Mouse (Mus musculus): ENCODE measurements around the gene Prokr2. TPM values are rescaled to one million over a fixed set of nuclear protein-coding genes. Genes with fewer than 3 reads are reported as not detected.
"Not testable (repeated sequence)": the region's sequence is repeated elsewhere in the genome, so short reads cannot be mapped to it uniquely, and the experiment has no call there.

Prokr2 gene
- polyA plus RNA-seq, 1 experiment from 2014 or later: 0.25 TPM

DNA sequence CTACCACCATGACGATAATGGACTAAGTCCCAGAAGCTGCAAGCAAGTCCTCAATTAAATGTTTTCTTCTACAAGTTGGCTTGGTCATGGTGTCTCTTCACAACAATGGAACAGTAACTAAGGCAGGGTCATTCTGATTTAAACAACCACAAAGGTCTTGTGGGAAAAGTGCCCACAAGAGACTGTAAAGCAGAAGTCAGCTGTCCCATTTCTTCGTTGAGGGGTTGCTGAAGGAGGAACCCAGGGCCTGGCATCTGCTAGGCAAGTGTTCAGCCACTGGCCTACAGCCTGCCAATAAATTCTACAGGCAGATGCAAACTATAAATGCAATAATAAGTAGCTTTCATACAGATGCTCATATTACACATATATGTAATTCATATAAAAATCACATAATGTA, 48.0 kb downstream of the Prokr2 start:
- no peak overlapping the region for H3K9ac ChIP-seq
- H3K27ac ChIP-seq: no peak overlapping the region
- ATAC-seq (ENCODE audit: borderline replicate concordance, extremely low read depth, low FRiP score, low TSS enrichment): no peak
- H3K4me3 ChIP-seq: no peak overlapping the region
- H3K4me2 ChIP-seq: no peak overlapping the region
- 72% methylated on average over 2 of the region's 2 CpGs for WGBS
- H3K4me1 ChIP-seq: no peaks in the 10 kb centered on the region
- no peaks in the 10 kb centered on the region for H3K27me3 ChIP-seq
- H3K36me3 ChIP-seq: no peaks in the 10 kb centered on the region
- no peaks in the 10 kb centered on the region for H3K9me3 ChIP-seq

DNA sequence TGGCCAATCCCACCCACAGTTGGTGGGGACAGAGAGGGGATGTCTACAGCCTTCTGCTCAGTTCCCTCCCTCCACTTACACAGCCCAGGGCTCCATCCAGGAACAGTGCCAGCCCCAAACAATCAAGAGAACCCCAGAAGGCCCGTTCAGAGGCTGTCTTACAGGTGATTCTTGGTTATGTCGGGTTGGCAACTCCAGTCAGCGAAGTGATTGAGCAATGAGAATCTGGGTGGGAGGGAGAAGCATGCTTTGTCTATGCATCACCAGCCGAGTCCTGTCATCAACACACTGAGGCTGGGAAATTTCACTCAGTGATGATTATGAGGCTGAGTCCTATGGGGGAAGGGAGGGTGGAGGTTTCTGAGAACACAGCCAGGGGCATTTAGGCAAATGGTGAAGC, 61.7 kb downstream of the Prokr2 start:
- no peaks in the 10 kb centered on the region for H3K4me1 ChIP-seq
- H3K9me3 ChIP-seq: no peaks in the 10 kb centered on the region
- H3K27me3 ChIP-seq: no peaks in the 10 kb centered on the region
- H3K9ac ChIP-seq: no peak overlapping the region
- whole genome bisulfite sequencing: 38% methylated on average over 4 of the region's 4 CpGs
- no peak overlapping the region for H3K4me3 ChIP-seq
- H3K36me3 ChIP-seq: no peaks in the 10 kb centered on the region
- H3K4me2 ChIP-seq: no peak overlapping the region
- ATAC-seq (ENCODE audit: borderline replicate concordance, extremely low read depth, low FRiP score, low TSS enrichment): peak; percentile 59
- H3K27ac ChIP-seq: no peak overlapping the region

DNA sequence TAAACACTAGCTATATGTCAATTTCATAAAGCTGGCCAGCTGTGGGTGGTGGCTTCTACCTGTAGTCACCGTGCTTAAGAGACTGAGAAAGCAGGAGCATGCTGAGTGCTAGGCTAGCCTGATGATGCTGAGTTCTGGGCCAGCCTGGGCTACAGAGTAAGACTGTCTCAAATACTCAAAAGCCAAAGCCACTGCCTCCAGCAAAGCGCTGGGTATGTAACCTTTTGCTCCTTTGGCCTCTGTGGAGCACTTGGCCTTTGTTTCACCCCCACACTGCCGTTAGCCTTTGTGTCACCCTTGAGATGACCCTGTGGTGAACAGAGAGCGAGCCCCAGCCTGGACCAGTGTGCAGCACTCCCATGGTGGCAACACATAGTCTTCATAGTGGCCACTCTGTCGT, 64.7 kb downstream of the Prokr2 start:
- Histone ChIP-seq H3K4me1 (no peaks in the 10 kb centered on the region), H3K36me3 (no peaks in the 10 kb centered on the region), H3K9me3 (no peaks in the 10 kb centered on the region), H3K4me3 (no peak overlapping the region), H3K27me3 (no peaks in the 10 kb centered on the region), H3K4me2 (no peak overlapping the region), H3K27ac (no peak overlapping the region), H3K9ac (no peak overlapping the region)
- ATAC-seq (ENCODE audit: borderline replicate concordance, extremely low read depth, low FRiP score, low TSS enrichment): no peak
- 61% methylated on average over 5 of the region's 5 CpGs for WGBS

DNA sequence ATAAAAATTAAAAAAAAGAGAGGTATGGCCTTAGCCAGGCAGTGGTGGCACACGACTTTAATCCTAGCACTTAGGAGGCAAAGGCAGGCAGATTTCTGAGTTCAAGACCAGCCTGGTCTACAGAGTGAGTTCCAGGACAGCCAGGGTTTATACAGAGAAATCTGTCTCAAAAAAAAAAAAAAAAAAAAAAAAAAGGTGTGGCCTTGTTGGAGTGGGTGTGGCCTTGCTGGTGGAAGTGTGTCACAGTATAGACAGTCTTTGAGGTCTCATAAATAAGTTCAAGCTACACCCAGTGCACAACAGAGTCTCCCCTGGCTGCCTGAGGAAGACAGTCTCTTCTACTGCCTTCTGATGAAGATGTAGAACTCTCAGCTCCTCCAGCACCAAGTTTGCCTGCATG, 68.1 kb downstream of the Prokr2 start:
- no peaks in the 10 kb centered on the region for H3K9me3 ChIP-seq
- H3K4me1 ChIP-seq: no peaks in the 10 kb centered on the region
- WGBS: 47% methylated on average over 1 of the region's 1 CpGs
- no peaks in the 10 kb centered on the region for H3K27me3 ChIP-seq
- ATAC-seq (ENCODE audit: borderline replicate concordance, extremely low read depth, low FRiP score, low TSS enrichment): no peak
- no peak overlapping the region for H3K4me3 ChIP-seq
- no peak overlapping the region for H3K27ac ChIP-seq
- no peaks in the 10 kb centered on the region for H3K36me3 ChIP-seq
- H3K4me2 ChIP-seq: no peak overlapping the region
- no peak overlapping the region for H3K9ac ChIP-seq

DNA sequence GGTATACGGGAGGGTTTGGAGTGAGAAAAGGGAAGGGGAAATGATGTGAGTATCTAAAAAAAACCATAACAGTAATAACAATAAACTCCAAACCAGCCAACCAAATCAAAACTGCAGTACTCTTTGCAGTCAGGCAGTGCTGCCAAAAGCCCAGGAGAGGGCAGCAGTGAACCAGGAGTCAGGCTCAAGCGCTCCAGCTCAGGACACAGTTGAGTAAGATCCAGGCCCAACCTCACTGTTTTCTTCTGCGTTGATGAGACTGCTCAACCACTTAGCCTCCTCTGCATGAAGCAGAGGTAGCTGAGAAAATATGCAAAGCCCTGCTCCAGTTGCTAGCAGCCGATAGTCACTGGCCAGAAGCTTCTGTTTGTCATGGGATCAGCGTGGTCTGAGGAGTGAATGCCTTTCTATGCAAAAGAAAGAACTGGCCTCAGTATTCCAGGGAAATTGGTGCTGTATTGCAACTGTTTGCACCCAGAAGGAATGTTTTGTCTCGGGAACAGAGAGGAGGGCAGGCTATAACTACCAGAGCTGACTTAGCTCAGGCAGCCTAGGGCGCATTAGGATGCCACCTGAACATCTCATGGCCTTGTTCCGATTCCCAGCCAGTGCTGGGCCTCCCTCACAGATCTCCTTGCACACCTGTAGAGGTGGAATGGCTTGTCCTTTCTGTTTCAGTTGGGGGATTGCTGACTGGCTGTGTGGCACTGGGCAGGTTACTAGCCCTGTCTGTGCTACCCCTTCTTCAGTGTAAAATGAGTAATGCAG, 69.0 kb downstream of the Prokr2 start:
- no peak overlapping the region for H3K9ac ChIP-seq
- H3K36me3 ChIP-seq: no peaks in the 10 kb centered on the region
- WGBS: 37% methylated on average over 8 of the region's 8 CpGs
- ATAC-seq (ENCODE audit: borderline replicate concordance, extremely low read depth, low FRiP score, low TSS enrichment): peak; percentile 47; the same call in 1 of the 2 replicates
- H3K4me1 ChIP-seq: no peaks in the 10 kb centered on the region
- H3K9me3 ChIP-seq: no peaks in the 10 kb centered on the region
- H3K4me3 ChIP-seq: no peak overlapping the region
- H3K27ac ChIP-seq: no peak overlapping the region
- H3K27me3 ChIP-seq: no peaks in the 10 kb centered on the region
- H3K4me2 ChIP-seq: no peak overlapping the region

DNA sequence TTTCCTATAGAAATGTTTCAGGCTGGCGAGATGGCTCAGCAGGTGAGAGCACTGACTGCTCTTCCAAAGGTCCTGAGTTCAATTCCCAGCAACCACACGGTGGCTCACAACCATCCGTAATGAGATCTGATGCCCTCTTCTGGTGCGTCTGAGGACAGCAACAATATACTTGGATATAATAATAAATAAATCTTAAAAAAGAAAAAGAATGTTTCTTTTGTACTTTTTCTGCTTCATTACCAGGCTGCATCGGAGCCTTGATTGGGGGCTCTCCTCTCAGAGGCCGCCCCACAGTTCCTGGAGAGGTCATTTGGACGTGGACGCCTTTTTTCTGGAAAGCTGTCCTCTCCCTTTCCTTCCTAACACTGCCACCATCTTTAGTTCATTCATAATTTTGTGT, 71.2 kb downstream of the Prokr2 start:
- not testable (repeated sequence) for H3K9ac ChIP-seq; H3K9me3 ChIP-seq; H3K4me2 ChIP-seq; H3K4me1 ChIP-seq; H3K27me3 ChIP-seq; ATAC-seq (ENCODE audit: borderline replicate concordance, extremely low read depth, low FRiP score, low TSS enrichment); H3K27ac ChIP-seq; H3K4me3 ChIP-seq; H3K36me3 ChIP-seq
- WGBS: 81% methylated on average over 8 of the region's 8 CpGs

DNA sequence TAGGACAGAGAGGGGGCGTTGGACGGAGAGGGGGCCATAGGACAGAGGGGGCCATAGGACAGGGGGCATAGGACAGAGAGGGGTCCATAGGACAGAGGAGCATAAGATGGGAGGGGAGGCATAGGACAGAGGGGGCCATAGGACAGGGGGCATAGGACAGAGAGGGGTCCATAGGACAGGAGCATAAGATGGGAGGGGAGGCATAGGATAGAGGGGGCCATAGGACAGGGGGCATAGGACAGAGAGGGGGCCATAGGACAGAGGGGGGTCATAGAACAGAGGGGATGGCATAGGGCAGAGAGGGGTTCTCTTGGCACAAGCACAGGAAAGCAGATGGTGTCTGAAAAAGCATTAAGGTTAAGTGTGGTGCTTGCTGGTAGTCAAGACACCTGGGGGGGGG, 71.7 kb downstream of the Prokr2 start:
- 92% methylated on average over 2 of the region's 2 CpGs for whole genome bisulfite sequencing
- H3K36me3 ChIP-seq: no peaks in the 10 kb centered on the region
- ATAC-seq (ENCODE audit: borderline replicate concordance, extremely low read depth, low FRiP score, low TSS enrichment): no peak

DNA sequence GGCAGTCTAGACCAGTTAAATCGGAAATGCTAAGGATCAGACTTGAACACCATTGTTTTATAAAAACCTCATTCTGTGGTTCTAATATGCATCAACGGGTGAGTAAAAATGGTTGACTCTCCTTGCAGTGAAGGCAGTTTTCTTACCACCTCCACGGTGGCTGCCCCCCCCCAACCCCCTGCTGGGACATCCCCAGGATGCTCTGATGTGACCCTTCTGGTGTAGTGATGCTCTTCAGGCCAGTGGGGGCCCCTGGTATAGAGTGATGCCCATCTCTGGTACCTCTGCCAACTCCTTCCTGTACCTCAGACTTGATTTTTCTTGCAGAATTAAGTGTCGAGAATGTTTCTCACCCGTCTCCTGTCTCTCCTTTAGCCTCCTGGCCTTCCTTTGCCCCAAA, 72.6 kb downstream of the Prokr2 start:
- no peak for ATAC-seq (ENCODE audit: borderline replicate concordance, extremely low read depth, low FRiP score, low TSS enrichment)
- Histone ChIP-seq H3K4me3 (no peak overlapping the region), H3K4me2 (no peak overlapping the region), H3K9me3 (no peaks in the 10 kb centered on the region), H3K27me3 (no peaks in the 10 kb centered on the region), H3K36me3 (no peaks in the 10 kb centered on the region), H3K27ac (no peak overlapping the region), H3K4me1 (no peaks in the 10 kb centered on the region), H3K9ac (no peak overlapping the region)
- 74% methylated on average over 5 of the region's 5 CpGs for WGBS

More for the DNA sequence above, 71.7 kb downstream of the Prokr2 start:
- no peak overlapping the region for H3K27ac ChIP-seq
- no peak overlapping the region for H3K9ac ChIP-seq
- no peak overlapping the region for H3K4me3 ChIP-seq
- no peaks in the 10 kb centered on the region for H3K27me3 ChIP-seq
- H3K4me1 ChIP-seq: no peaks in the 10 kb centered on the region
- no peak overlapping the region for H3K4me2 ChIP-seq
- H3K9me3 ChIP-seq: no peaks in the 10 kb centered on the region

DNA sequence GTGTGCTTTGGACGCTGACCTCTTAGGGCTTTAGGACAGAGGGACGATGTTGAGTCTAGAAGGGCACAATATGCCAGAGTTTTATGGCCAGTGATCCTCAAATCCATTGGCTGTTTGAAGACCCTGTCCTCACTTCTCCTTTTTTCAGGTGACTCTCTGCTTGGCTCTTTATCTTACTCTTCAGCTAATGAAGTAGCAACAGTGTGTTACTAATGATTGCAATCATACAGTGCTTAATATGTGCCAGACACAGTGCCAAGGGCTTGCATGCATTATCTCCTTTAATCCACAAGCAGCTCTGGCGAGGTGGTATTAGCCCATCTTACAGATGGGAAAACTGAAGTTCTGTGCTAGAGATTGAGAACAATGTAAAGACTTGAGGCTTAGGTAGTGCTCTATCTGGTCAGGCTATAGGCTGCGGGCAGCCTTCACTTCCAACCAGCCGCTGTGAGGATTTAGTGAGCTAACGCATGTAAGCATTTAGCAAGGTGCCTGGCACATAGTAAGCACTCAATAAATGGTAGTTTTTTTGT, 75.8 kb downstream of the Prokr2 start:
- Histone ChIP-seq H3K9me3 (no peaks in the 10 kb centered on the region), H3K27me3 (no peaks in the 10 kb centered on the region), H3K9ac (no peak overlapping the region), H3K4me3 (no peak overlapping the region), H3K4me1 (no peaks in the 10 kb centered on the region), H3K27ac (no peak overlapping the region), H3K36me3 (peaks cover 14% of the 10 kb centered on the region; the same call in 1 of the 2 replicates), H3K4me2 (no peak overlapping the region)
- WGBS: 91% methylated on average over 6 of the region's 6 CpGs
- ATAC-seq (ENCODE audit: borderline replicate concordance, extremely low read depth, low FRiP score, low TSS enrichment): no peak

DNA sequence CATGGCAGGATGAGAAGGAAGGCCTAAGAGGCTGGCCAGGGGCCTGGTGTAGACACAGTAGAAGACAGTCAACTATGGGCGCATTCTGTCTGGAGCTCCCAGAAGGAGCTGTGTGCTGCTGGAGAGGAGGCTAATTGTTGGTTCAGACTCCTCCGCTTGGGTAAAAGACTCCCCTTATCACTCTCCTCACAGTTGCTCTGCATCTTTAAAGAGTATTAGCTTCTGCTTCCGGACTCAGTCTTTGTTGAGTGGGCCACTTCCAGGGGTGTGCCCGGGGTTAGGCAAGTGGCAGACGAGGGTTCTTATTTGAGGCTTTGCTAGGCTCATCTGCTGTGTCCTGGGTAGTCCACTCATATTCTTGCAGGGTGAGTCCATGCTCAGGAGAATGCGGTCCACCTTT, 76.4 kb downstream of the Prokr2 start:
- Histone ChIP-seq H3K9ac (no peak overlapping the region), H3K27me3 (no peaks in the 10 kb centered on the region), H3K9me3 (no peaks in the 10 kb centered on the region), H3K4me3 (no peak overlapping the region), H3K27ac (no peak overlapping the region), H3K4me1 (no peaks in the 10 kb centered on the region), H3K36me3 (peaks cover 17% of the 10 kb centered on the region; the same call in 1 of the 2 replicates), H3K4me2 (no peak overlapping the region)
- 92% methylated on average over 6 of the region's 6 CpGs for WGBS
- no peak for ATAC-seq (ENCODE audit: borderline replicate concordance, extremely low read depth, low FRiP score, low TSS enrichment)

DNA sequence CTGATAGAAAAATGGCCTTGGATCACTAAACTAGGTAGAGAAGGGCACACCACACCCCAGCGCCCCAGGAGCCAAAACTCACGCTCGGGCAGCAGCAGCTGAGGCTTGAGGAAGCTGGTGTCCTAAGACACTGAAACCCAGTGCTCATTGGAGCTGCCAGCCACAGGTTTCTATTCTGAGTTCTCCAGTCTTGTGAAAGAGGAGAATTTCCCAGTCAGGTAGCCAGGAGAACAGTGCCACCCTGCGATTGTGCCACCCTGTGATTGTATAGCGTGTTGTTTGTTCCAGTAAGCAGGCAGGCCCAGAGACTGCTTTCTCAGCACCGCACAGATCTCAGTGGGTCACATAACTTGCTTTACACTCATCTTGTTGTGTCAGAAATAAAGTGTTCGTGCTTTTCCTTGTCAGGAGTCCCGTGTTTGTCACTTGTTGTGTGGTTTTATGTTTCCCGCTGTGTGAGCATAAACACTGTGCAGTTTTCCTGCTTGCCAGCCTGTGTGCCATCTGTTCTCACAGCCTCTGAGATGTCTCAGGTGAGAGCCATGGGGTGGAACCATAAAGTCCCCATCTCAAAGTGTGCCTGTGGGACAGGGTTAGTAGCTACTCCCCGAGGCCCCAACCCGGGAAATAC, 77.9 kb downstream of the Prokr2 start:
- WGBS: 92% methylated on average over 11 of the region's 11 CpGs
- H3K27me3 ChIP-seq: no peaks in the 10 kb centered on the region
- no peaks in the 10 kb centered on the region for H3K4me1 ChIP-seq
- H3K9me3 ChIP-seq: no peaks in the 10 kb centered on the region
- ATAC-seq (ENCODE audit: borderline replicate concordance, extremely low read depth, low FRiP score, low TSS enrichment): no peak
- no peak overlapping the region for H3K4me2 ChIP-seq
- H3K36me3 ChIP-seq: peaks cover 21% of the 10 kb centered on the region; the same call in 1 of the 2 replicates
- no peak overlapping the region for H3K27ac ChIP-seq
- no peak overlapping the region for H3K4me3 ChIP-seq
- H3K9ac ChIP-seq: no peak overlapping the region

DNA sequence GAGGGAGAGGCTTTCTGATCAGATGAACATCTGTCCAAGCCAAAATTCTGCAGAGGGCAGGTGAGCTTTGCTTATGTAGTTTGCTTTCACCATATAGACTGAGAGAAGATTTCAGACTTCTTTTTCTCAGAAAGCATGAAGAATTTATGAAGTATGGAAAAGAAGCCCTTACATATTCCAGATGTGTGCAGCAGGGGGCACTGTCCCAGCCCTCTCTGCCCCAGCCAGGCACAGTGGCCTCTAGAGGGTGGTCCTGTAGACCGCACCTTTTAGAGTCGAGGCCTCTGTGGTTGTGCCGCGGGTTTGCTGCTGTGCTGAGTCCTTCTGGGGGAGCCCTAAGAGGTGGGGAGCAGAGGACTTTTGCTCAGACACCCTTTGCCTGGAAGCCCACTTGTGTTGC, 79.3 kb downstream of the Prokr2 start:
- WGBS: 41% methylated on average over 4 of the region's 4 CpGs

More for the DNA sequence above, 79.3 kb downstream of the Prokr2 start:
- Histone ChIP-seq H3K4me3 (no peak overlapping the region), H3K36me3 (peaks cover 35% of the 10 kb centered on the region), H3K27ac (no peak overlapping the region), H3K4me2 (no peak overlapping the region), H3K9ac (no peak overlapping the region), H3K4me1 (no peaks in the 10 kb centered on the region), H3K27me3 (no peaks in the 10 kb centered on the region), H3K9me3 (no peaks in the 10 kb centered on the region)
- ATAC-seq (ENCODE audit: borderline replicate concordance, extremely low read depth, low FRiP score, low TSS enrichment): no peak
